Comparison of ENCODE assay signal across 11 mouse cellular contexts in the genomic region with DNA sequence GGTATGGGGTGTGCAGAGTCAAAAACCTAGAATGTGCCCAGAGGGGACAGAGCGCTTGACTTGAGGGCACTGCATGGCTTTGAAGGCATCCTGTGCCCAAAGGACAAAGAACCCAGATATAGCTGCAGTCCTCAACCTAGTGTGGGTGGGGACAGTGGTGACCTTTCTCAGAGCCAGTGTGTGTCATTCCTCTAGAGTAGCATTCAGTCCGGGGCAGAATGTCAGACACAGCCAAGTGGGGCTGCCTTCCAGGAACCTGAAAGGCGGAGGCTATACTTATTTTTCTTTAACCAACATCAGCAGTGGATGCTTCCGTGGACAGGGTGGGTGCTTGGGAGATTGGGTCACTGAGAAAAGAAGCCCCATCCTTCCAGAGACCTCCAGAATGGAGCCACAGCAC.
DNase-seq lines count a peak whose midpoint lies in the region; ATAC-seq lines count a peak whose summit lies in the region.
"Had no signal": no experiment of that assay in that cellular context is flagged by ENCODE, and none has a peak within 500 bp of the region (broad histone marks: within the 10 kb centered on the region; RNA-seq: fewer than 3 reads in every experiment).

No protein-coding gene starts in this region.

- ATAC-seq in hindbrain, embryonic 12.5 days (ENCODE audit: low FRiP score): no peak
- ATAC-seq in hindbrain, embryonic 11.5 days (ENCODE audit: low FRiP score): no peak
- ATAC-seq in erythroid progenitor cell, adult 5-6 weeks (replicated peaks; ENCODE audit: low FRiP score, poor library complexity, severe bottlenecking): no peak

- H3K4me2 ChIP-seq in hindbrain, embryonic 12.5 days (replicated peaks): no peak overlapping the region
- no peak overlapping the region for H3K4me2 ChIP-seq in hindbrain, embryonic 11.5 days (replicated peaks; ENCODE audit: low read depth, low read length)

- H3K27me3 ChIP-seq in hindbrain, embryonic 12.5 days: no peaks in the 10 kb centered on the region
- no peaks in the 10 kb centered on the region for H3K27me3 ChIP-seq in hindbrain, embryonic 11.5 days (ENCODE audit: control insufficient read depth, insufficient read depth, low read length)

- H3K27ac ChIP-seq in hindbrain, embryonic 12.5 days: 0 out of 2 replicates have a peak overlapping the region, but pooled peaks have one; percentile 23
- no peak overlapping the region for H3K27ac ChIP-seq in hindbrain, embryonic 11.5 days (ENCODE audit: low read depth, low read length)
- H3K27ac ChIP-seq: left cerebral cortex, adult 2 months; liver, embryonic 14.5 days; macrophage had no signal

- H3K36me3 ChIP-seq in hindbrain, embryonic 12.5 days: peaks cover 19% of the 10 kb centered on the region
- H3K36me3 ChIP-seq in hindbrain, embryonic 11.5 days (ENCODE audit: control insufficient read depth, insufficient read depth, low read length): no peaks in the 10 kb centered on the region

- no peaks in the 10 kb centered on the region for H3K9me3 ChIP-seq in hindbrain, embryonic 12.5 days (replicated peaks)
- H3K9me3 ChIP-seq in hindbrain, embryonic 11.5 days (ENCODE audit: control insufficient read depth, low read length): no peaks in the 10 kb centered on the region

- H3K9ac ChIP-seq in hindbrain, embryonic 12.5 days: no peak overlapping the region
- no peak overlapping the region for H3K9ac ChIP-seq in hindbrain, embryonic 11.5 days (ENCODE audit: low read depth, low read length)
- H3K9ac ChIP-seq: liver, embryonic 14.5 days had no signal

- H3K4me3 ChIP-seq in hindbrain, embryonic 12.5 days: no peak overlapping the region
- no peak overlapping the region for H3K4me3 ChIP-seq in hindbrain, embryonic 11.5 days (ENCODE audit: low read depth, low read length)
- H3K4me3 ChIP-seq: left cerebral cortex, adult 2 months had no signal

- 84% methylated on average over 4 of the region's 4 CpGs for WGBS in hindbrain, embryonic 12.5 days
- WGBS in hindbrain, embryonic 11.5 days: 89% methylated on average over 4 of the region's 4 CpGs

- H3K4me1 ChIP-seq in hindbrain, embryonic 12.5 days: peaks cover 53% of the 10 kb centered on the region
- H3K4me1 ChIP-seq in hindbrain, embryonic 11.5 days (replicated peaks; ENCODE audit: control insufficient read depth, insufficient read depth, low read length): peaks cover 3% of the 10 kb centered on the region; the same call in 1 of the 2 replicates

- DNase-seq in adrenal gland, postnatal 10 days: peak; percentile 54
- no peak for DNase-seq in adrenal gland, adult 18-20 months (ENCODE audit: low spot score in 2 of 2)
- DNase-seq in hindbrain, embryonic 11.5 days (ENCODE audit: low spot score): no peak
- peak; percentile 3 for DNase-seq in thymus, postnatal 14 days
- no peak for DNase-seq in thymus, postnatal 10 days (ENCODE audit: low spot score in 2 of 2)
- no peak for DNase-seq in retina, embryonic 14.5 days (ENCODE audit: low spot score)

Comparison
In these comparisons a context has a peak if more than half of its experiments do, and no peak if none do; other contexts are left out.
1. DNase-seq: peak in adrenal gland, postnatal 10 days (single experiment) and thymus, postnatal 14 days (single experiment); none in adrenal gland, adult 18-20 months (0 of 2), hindbrain, embryonic 11.5 days (single experiment), thymus, postnatal 10 days (0 of 2) and retina, embryonic 14.5 days (single experiment).